Mouse (Mus musculus): ENCODE data around the gene Haus4.

DNA sequence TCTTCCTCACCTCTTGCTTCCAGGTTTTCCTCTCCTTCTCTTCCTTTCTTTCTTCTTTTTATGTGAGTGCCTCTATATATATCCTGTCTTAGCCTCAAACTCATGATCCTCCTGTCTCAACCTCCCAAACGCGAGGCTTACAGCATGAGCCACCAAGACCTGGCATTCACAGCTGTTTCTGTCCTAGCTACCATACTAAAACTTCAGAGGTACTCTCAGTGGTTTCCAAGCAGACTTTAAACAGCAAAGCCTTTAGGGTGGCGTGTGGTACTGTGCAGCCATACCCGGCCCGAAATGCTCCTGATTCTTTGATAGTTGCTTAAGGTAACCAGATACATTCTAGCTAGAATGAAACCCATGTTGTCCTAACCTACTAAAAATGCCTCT, 26.4 kb downstream of the Haus4 start:
- no peak for TF ChIP-seq POLR2A (IDR thresholded peaks at IDR 0.05; ENCODE audit: control insufficient read depth, extremely low read depth, insufficient read depth, low read length, poor library complexity)
- TF ChIP-seq CTCF (IDR thresholded peaks at IDR 0.05; ENCODE audit: borderline replicate concordance, control insufficient read depth, extremely low read depth, insufficient read depth, low read length, poor library complexity): no peak
